Mouse (Mus musculus): Measurements from ENCODE around the gene Zfp704.

DNA sequence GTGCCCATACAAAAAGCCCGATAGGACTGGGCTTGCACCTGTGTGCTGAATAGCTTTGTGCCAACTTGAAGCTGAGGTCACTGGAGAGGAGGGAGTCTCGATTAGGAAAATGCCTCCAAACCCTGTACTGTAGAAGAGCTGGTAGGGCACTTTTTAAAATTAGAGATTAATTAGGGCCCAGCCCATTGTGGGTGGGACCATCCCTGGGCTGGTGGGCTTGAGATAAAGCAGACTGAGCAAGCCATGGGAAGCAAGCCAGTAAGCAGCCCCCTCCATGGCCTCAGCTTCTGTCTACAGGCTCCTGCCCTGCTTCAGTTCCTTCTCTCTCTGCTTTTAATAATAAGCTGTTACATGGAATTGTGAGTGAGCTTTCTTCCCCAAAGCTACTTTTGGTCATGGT lies 26.4 kb downstream of the Zfp704 start:
- no peak for TF ChIP-seq CTCF (IDR thresholded peaks at IDR 0.05; ENCODE audit: extremely low read depth, insufficient read depth, insufficient read length, insufficient replicate concordance)
- no peak for TF ChIP-seq POLR2A (IDR thresholded peaks at IDR 0.05; ENCODE audit: low read depth, low read length)

All from spleen, adult 2 months (tissue).